Mouse (Mus musculus) right cerebral cortex, adult 18-20 months (tissue): Measurements from ENCODE around the gene Ipmk.
A peak's percentile ranks its signal among the peaks of the same experiment; 100 is the strongest.

Experiments
- DNase-seq: peaks from one replicate; pipeline ENCODE4 v3.0.0; 2022; ENCODE audit warnings: mixed read lengths

Ipmk gene

GRCm38 (mm10) chr10:71347509-71347949 is at the start of gene Ipmk:
Gene Ipmk (plus strand): TSS chr10:71347763.
- peak; percentile 99 for DNase-seq

GRCm38 (mm10) chr10:71300161-71300560 is 47.4 kb upstream of the Ipmk start:
- DNase-seq, result no peak

GRCm38 (mm10) chr10:71302490-71302889 is 45.1 kb upstream of the Ipmk start:
- DNase-seq, result peak; percentile 49

GRCm38 (mm10) chr10:71306190-71306589 is 41.4 kb upstream of the Ipmk start:
- DNase-seq, result peak; percentile 39

GRCm38 (mm10) chr10:71306759-71307158 is 40.8 kb upstream of the Ipmk start:
- DNase-seq, result no peak

- no peak for DNase-seq
Observed at GRCm38 (mm10) chr10:71308199-71308598, 39.4 kb upstream of the Ipmk start.

- no peak for DNase-seq
Observed at GRCm38 (mm10) chr10:71310288-71310687, 37.3 kb upstream of the Ipmk start.

GRCm38 (mm10) chr10:71314596-71314995 is 33.0 kb upstream of the Ipmk start:
- DNase-seq, result no peak

- DNase-seq, result no peak
Observed at GRCm38 (mm10) chr10:71316056-71316455, 31.5 kb upstream of the Ipmk start.

- no peak for DNase-seq
Observed at GRCm38 (mm10) chr10:71316497-71316896, 31.1 kb upstream of the Ipmk start.

GRCm38 (mm10) chr10:71323669-71324068 is 23.9 kb upstream of the Ipmk start:
- DNase-seq, result no peak

- DNase-seq, result no peak
Observed at GRCm38 (mm10) chr10:71326123-71326522, 21.4 kb upstream of the Ipmk start.

- DNase-seq, result peak; percentile 54
Observed at GRCm38 (mm10) chr10:71326789-71327188, 20.8 kb upstream of the Ipmk start.

GRCm38 (mm10) chr10:71327386-71327785 is 20.2 kb upstream of the Ipmk start:
- DNase-seq, result no peak

GRCm38 (mm10) chr10:71328382-71328781 is 19.2 kb upstream of the Ipmk start:
- DNase-seq, result no peak

GRCm38 (mm10) chr10:71328870-71329269 is 18.7 kb upstream of the Ipmk start:
- no peak for DNase-seq

- DNase-seq, result no peak
Observed at GRCm38 (mm10) chr10:71329295-71329694, 18.3 kb upstream of the Ipmk start.

GRCm38 (mm10) chr10:71330070-71330469 is 17.5 kb upstream of the Ipmk start:
- no peak for DNase-seq

- no peak for DNase-seq
Observed at GRCm38 (mm10) chr10:71331908-71332307, 15.7 kb upstream of the Ipmk start.

- DNase-seq, result no peak
Observed at GRCm38 (mm10) chr10:71332376-71332775, 15.2 kb upstream of the Ipmk start.

GRCm38 (mm10) chr10:71332859-71333258 is 14.7 kb upstream of the Ipmk start:
- DNase-seq, result no peak

- no peak for DNase-seq
Observed at GRCm38 (mm10) chr10:71337733-71338132, 9.8 kb upstream of the Ipmk start.

GRCm38 (mm10) chr10:71338156-71338905 is 9.2 kb upstream of the Ipmk start:
- DNase-seq, result no peak

- no peak for DNase-seq
Observed at GRCm38 (mm10) chr10:71339463-71339862, 8.1 kb upstream of the Ipmk start.

- DNase-seq, result no peak
Observed at GRCm38 (mm10) chr10:71340195-71340594, 7.4 kb upstream of the Ipmk start.
